Mouse (Mus musculus) lung, postnatal 10 days (tissue): ENCODE measurements around the gene Olfr384.
"Not testable (repeated sequence)": the region's sequence is repeated elsewhere in the genome, so short reads cannot be mapped to it uniquely, and the experiment has no call there.

ENCODE experiments used
- DNase-seq: peaks from one replicate; pipeline ENCODE4 v3.0.0; 2021

Gene Olfr384

GRCm38 (mm10) chr11:73598294-73598693 is at the start of gene Olfr384:
Gene Olfr384 (plus strand): TSS chr11:73598594.
- no peak for DNase-seq

- no peak for DNase-seq
Measured at GRCm38 (mm10) chr11:73579871-73580270, 18.5 kb upstream of the Olfr384 start.

- not testable (repeated sequence) for DNase-seq
Measured at GRCm38 (mm10) chr11:73583188-73583587, 15.2 kb upstream of the Olfr384 start.

- no peak for DNase-seq
Measured at GRCm38 (mm10) chr11:73592908-73593307, 5.5 kb upstream of the Olfr384 start, which contains the start of gene Olfr385. Gene Olfr385 (minus strand): TSS chr11:73593008.
